Mouse (Mus musculus) cerebellum, postnatal 4 days (tissue): ENCODE measurements around the gene Uqcc3.
"Not testable (repeated sequence)": the region's sequence is repeated elsewhere in the genome, so short reads cannot be mapped to it uniquely, and the experiment has no call there.

Source experiments
- DNase-seq, 2 experiments: peaks; one replicate each; pipeline ENCODE4 v3.0.0; 2022; ENCODE audit warnings: low spot score in 2 of 2, mixed read lengths in 1 of 2

The Uqcc3 gene

GRCm38 (mm10) chr19:8895397-8895960 is 14.8 kb upstream of the Uqcc3 start:
- DNase-seq: no peak

- DNase-seq: peak; percentile 73 to 83
Observed at GRCm38 (mm10) chr19:8892829-8893766, 12.4 kb upstream of the Uqcc3 start, which contains the start of gene Ints5. TSS of gene Ints5 (plus strand) at chr19:8893005.

GRCm38 (mm10) chr19:8888511-8889385 is 8.0 kb upstream of the Uqcc3 start, which contains the start of the genes 1810009A15Rik and Gm49416:
TSS of gene 1810009A15Rik (plus strand) at chr19:8888853.
TSS of gene Gm49416 (plus strand) at chr19:8888926.
- DNase-seq: peak; percentile 92 to 94

GRCm38 (mm10) chr19:8887585-8888463 is 7.1 kb upstream of the Uqcc3 start:
- DNase-seq: no peak

- no peak for DNase-seq
Observed at GRCm38 (mm10) chr19:8886916-8887584, 6.3 kb upstream of the Uqcc3 start.

- no peak for DNase-seq
Observed at GRCm38 (mm10) chr19:8883616-8884015, 2.9 kb upstream of the Uqcc3 start, which contains the start of the genes Lbhd1 and Gm49403. TSS of gene Lbhd1 (plus strand) at chr19:8883732. TSS of gene Gm49403 (plus strand) at chr19:8883930.

GRCm38 (mm10) chr19:8881034-8881392 is 290 bp upstream of the Uqcc3 start:
- DNase-seq: no peak

- no peak for DNase-seq
Observed at GRCm38 (mm10) chr19:8875031-8875430, 5.7 kb downstream of the Uqcc3 start.

- DNase-seq: no peak
Observed at GRCm38 (mm10) chr19:8872266-8872840, 8.4 kb downstream of the Uqcc3 start.

- DNase-seq: peak; percentile 91 to 93
Observed at GRCm38 (mm10) chr19:8871267-8872186, 9.2 kb downstream of the Uqcc3 start, which contains the start of gene Ubxn1. TSS of gene Ubxn1 (plus strand) at chr19:8871496.

GRCm38 (mm10) chr19:8870838-8871237 is 9.9 kb downstream of the Uqcc3 start:
- no peak for DNase-seq

GRCm38 (mm10) chr19:8870381-8870780 is 10.3 kb downstream of the Uqcc3 start:
- DNase-seq: not testable (repeated sequence)

GRCm38 (mm10) chr19:8864265-8864664 is 16.5 kb downstream of the Uqcc3 start:
- DNase-seq: no peak

GRCm38 (mm10) chr19:8859018-8859417 is 21.7 kb downstream of the Uqcc3 start:
- DNase-seq: no peak

GRCm38 (mm10) chr19:8857689-8858088 is 23.0 kb downstream of the Uqcc3 start:
- no peak for DNase-seq

- DNase-seq: no peak
Observed at GRCm38 (mm10) chr19:8853117-8853516, 27.6 kb downstream of the Uqcc3 start.

- DNase-seq: no peak
Observed at GRCm38 (mm10) chr19:8852236-8852928, 28.3 kb downstream of the Uqcc3 start.

GRCm38 (mm10) chr19:8851639-8852038 is 29.1 kb downstream of the Uqcc3 start:
- no peak for DNase-seq
